14 mouse cellular contexts compared by ENCODE assay signal in genomic region chr3:98387756-98388155, GRCm38 (mm10).
"Had no signal": no experiment of that assay in that cellular context is flagged by ENCODE, and none has a peak within 500 bp of the region (broad histone marks: within the 10 kb centered on the region; RNA-seq: fewer than 3 reads in every experiment).

No protein-coding gene starts in this region.

- H3K4me3 ChIP-seq: limb, embryonic 12.5 days; liver, embryonic 13.5 days; lung, embryonic 15.5 days; megakaryocyte, embryonic 14.5 days had no signal

- H3K9ac ChIP-seq: limb, embryonic 12.5 days; liver, embryonic 13.5 days; liver, postnatal 0 days; lung, embryonic 15.5 days had no signal

- H3K27me3 ChIP-seq: limb, embryonic 12.5 days; lung, embryonic 15.5 days had no signal

- H3K36me3 ChIP-seq: limb, embryonic 12.5 days; liver, embryonic 13.5 days; lung, embryonic 15.5 days had no signal

- H3K9me3 ChIP-seq: limb, embryonic 12.5 days; liver, embryonic 13.5 days; lung, embryonic 15.5 days; megakaryocyte, embryonic 14.5 days had no signal

- ATAC-seq: intestine, postnatal 0 days; liver, postnatal 0 days had no signal

- H3K4me2 ChIP-seq: limb, embryonic 12.5 days; liver, embryonic 13.5 days; lung, embryonic 15.5 days; midbrain, embryonic 11.5 days had no signal

- DNase-seq: layer of hippocampus, postnatal 36 days; liver; liver, embryonic 13.5 days; liver, postnatal 0 days; lung, postnatal 14 days; right cerebral cortex, postnatal 25 days; thymus, adult 18-20 months; thymus, postnatal 14 days had no signal

- H3K27ac ChIP-seq: limb, embryonic 12.5 days; liver, embryonic 13.5 days; lung, embryonic 15.5 days; macrophage had no signal
